Mouse (Mus musculus) embryonic fibroblast, embryonic 13.5 days (primary cell): ENCODE measurements around the gene Reg3b.

Source experiments
- CTCF ChIP-seq: IDR thresholded peaks from 2 replicates; pipeline ENCODE4 v1.5.1; 2011; ENCODE audit warnings: mild to moderate bottlenecking, control low read depth, low read length, moderate library complexity, borderline replicate concordance; ENCODE audit not compliant: insufficient read depth
- POLR2A ChIP-seq: IDR thresholded peaks from 2 replicates; pipeline ENCODE4 v1.6.1; 2011; ENCODE audit warnings: low read depth, mild to moderate bottlenecking, control low read depth, low read length, moderate library complexity

DNA sequence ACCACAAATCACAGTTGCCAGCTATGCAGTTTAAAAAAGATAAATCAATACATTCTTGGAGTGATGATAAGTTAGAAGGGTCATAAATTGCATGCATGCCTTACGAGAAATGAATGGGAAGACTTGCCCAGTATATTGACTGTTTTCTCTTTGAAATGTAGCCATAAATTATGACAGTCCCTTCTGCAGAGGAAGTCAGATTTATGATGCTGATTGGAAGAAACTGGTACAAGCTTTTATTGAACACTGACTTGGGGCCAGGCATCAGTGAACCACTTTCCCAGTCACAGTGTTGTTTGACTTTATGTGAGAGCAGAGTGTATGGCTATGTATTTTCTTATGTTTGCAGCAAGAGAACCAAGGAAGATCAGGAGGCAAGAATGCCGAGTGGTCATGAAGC, 28.8 kb upstream of the Reg3b start:
- TF ChIP-seq CTCF: no peak
- TF ChIP-seq POLR2A: no peak
